Mouse (Mus musculus) thymus, adult 2 months (tissue): ENCODE measurements around the gene 1700020N01Rik. TPM values are rescaled to one million over a fixed set of nuclear protein-coding genes. Genes with fewer than 3 reads are reported as not detected.

Experiments
- DNase-seq: peaks from one replicate; pipeline ENCODE4 v3.0.0; 2021
- H3K27ac ChIP-seq: fragments of 200-500 bp; 2 replicates; pipeline ENCODE4 v1.5.1; 2012; ENCODE audit warnings: low read length, control low read depth; ENCODE audit not compliant: control insufficient read depth, insufficient read depth
- H3K27me3 ChIP-seq: fragments of 200-500 bp; 2 replicates; pipeline ENCODE4 v1.6.1; 2012; ENCODE audit warnings: mild to moderate bottlenecking, low read length, moderate library complexity, mixed read lengths; ENCODE audit not compliant: control insufficient read depth, insufficient read depth
- H3K36me3 ChIP-seq: fragments of 200-500 bp; 2 replicates; pipeline ENCODE4 v1.6.1; 2012; ENCODE audit warnings: mild to moderate bottlenecking, low read length, moderate library complexity; ENCODE audit not compliant: control insufficient read depth, insufficient read depth
- H3K4me1 ChIP-seq: fragments of 200-500 bp; replicated peaks from 2 replicates; pipeline ENCODE4 v1.6.1; 2012; ENCODE audit warnings: low read length; ENCODE audit not compliant: control insufficient read depth, insufficient read depth
- H3K4me3 ChIP-seq: fragments of 200-500 bp; 2 replicates; pipeline ENCODE4 v1.5.1; 2012; ENCODE audit warnings: mild to moderate bottlenecking, low read length, control low read depth, moderate library complexity; ENCODE audit not compliant: control insufficient read depth, insufficient read depth
- CTCF ChIP-seq: fragments of 200-500 bp; IDR thresholded peaks from 2 replicates; pipeline ENCODE4 v1.5.1; 2012; ENCODE audit warnings: mild to moderate bottlenecking, control low read depth, low read length, moderate library complexity, borderline replicate concordance; ENCODE audit not compliant: control insufficient read depth, poor library complexity, insufficient read depth; ENCODE audit errors: extremely low read depth
- POLR2A ChIP-seq: fragments of 200-500 bp; IDR thresholded peaks from 2 replicates; pipeline ENCODE4 v1.6.1; 2012; ENCODE audit warnings: mild to moderate bottlenecking, low read length, control low read depth, moderate library complexity; ENCODE audit not compliant: control insufficient read depth, poor library complexity, insufficient read depth; ENCODE audit errors: extremely low read depth
- WGBS: fragments of 180-500 bp; shearing (Covaris S2); methylation state at CpG from one replicate; pipeline ENCODE4 v1.1.7; 2018; 5-methylcytosine and 5-hydroxymethylcytosine counted together
- polyA plus RNA-seq: library from polyadenylated mRNA; depleted of rRNA; stranded (reverse); fragments of >200 nt; gene quantifications from 2 replicates; pipeline ENCODE4 v1.2.3, GENCODE M21; 2012

1700020N01Rik gene
- polyA plus RNA-seq, 1 experiment = 0.09 TPM

DNA sequence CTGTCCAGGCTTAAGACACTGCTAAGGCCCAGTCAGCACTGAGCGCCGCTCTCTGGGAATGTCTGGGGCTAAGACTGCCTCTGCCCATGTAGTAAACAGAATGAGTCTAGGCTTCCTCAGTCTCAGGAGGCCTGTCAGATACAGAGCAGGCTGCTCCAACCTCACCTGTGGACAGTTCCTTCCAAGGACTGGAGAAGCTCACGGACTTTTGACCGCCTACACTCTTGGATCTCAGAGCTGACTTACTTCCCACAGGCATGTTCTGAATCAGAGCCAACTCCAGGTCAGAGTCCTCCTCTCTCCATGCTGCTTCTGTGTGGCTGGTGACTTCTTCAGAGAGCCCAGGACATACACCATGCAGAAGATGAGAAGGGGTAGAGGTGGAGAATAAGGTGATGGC, 21.3 kb upstream of the 1700020N01Rik start:
- TF ChIP-seq CTCF (no peak), POLR2A (no peak)
- H3K36me3 ChIP-seq = no peaks in the 10 kb centered on the region
- H3K4me1 ChIP-seq = no peaks in the 10 kb centered on the region; the same call in 1 of the 2 replicates
- WGBS = 98% methylated on average over 4 of the region's 4 CpGs
- no peaks in the 10 kb centered on the region for H3K27me3 ChIP-seq
- H3K27ac ChIP-seq = no peak overlapping the region
- no peak for DNase-seq
- H3K4me3 ChIP-seq = no peak overlapping the region

DNA sequence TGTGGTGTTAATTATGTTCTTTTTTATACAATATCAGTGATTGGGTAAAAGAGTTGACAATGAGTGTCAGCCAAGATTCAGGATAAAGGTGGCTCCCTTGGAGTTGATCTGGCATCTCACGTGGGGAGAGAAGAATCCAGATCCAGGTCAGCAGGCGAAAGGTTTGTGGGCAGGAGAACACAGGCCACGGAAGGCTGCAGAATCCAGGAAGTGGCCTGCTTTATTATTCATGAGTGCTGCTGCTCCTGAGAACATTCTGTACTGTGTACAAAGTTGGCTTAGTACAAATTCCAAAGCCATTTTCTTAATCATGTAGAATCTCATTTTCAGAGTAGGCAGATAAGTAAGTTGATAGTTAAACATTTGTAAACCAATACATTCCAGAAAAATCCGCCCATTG, 19.2 kb upstream of the 1700020N01Rik start:
- 75% methylated on average over 4 of the region's 4 CpGs for WGBS
- DNase-seq = no peak
- Histone ChIP-seq H3K27ac (no peak overlapping the region), H3K36me3 (no peaks in the 10 kb centered on the region), H3K4me1 (no peaks in the 10 kb centered on the region; the same call in 1 of the 2 replicates), H3K27me3 (no peaks in the 10 kb centered on the region), H3K4me3 (no peak overlapping the region)
- TF ChIP-seq POLR2A = no peak
- no peak for TF ChIP-seq CTCF

DNA sequence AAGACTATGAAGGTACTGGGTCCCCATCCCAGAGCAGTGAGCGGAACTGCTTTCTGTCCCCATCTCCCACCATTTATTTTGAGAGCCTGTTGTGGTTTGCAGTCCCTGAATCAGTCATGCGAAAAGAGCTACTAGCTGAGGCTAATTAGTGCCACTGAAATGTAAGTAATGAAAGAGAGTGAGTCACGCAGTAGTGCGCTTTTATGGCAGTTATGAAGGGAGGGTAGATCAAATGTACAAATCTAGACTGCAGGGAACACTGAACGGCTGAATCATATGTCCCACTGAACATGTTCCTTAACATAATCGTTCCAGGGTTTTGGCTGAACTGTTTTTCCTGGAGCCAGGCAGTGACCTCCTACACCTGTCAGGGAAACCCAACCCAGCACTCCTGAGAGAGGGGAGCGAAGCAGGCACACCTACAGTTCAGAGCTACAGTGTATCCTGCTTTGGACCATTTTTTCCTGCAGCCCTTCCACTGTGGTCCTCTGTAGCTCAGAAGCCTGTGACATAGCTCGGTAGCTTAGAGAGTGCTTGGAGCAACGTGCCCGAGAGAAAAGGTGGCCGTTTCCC, 17.1 kb upstream of the 1700020N01Rik start:
- Histone ChIP-seq H3K27ac (no peak overlapping the region), H3K27me3 (no peaks in the 10 kb centered on the region), H3K4me1 (no peaks in the 10 kb centered on the region; the same call in 1 of the 2 replicates), H3K36me3 (no peaks in the 10 kb centered on the region), H3K4me3 (no peak overlapping the region)
- WGBS = 96% methylated on average over 11 of the region's 11 CpGs
- DNase-seq = no peak
- TF ChIP-seq POLR2A (no peak), CTCF (no peak)

DNA sequence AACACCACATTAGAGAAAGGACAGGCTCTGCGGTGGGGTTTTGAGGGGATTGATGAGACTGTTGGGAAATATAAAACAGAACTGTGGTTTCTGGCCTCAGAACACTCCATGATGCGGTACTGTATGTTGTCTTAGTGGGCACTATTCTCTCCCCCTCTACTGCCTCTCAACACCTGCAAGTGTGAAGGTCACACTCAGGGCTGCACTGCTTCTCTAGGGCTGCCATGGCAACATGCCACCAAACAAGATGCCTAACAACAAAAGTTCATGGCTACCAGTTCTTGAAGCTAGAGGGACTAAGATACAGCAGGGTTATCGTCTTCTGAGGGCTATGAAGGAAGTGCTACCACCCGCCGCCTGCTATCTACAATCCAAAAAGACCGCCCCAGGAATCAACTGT, 15.1 kb upstream of the 1700020N01Rik start:
- no peak for DNase-seq
- H3K4me1 ChIP-seq = no peaks in the 10 kb centered on the region
- H3K27me3 ChIP-seq = no peaks in the 10 kb centered on the region
- H3K4me3 ChIP-seq = no peak overlapping the region
- TF ChIP-seq POLR2A (no peak), CTCF (no peak)
- H3K27ac ChIP-seq = no peak overlapping the region
- no peaks in the 10 kb centered on the region for H3K36me3 ChIP-seq
- 93% methylated on average over 6 of the region's 6 CpGs for whole genome bisulfite sequencing

DNA sequence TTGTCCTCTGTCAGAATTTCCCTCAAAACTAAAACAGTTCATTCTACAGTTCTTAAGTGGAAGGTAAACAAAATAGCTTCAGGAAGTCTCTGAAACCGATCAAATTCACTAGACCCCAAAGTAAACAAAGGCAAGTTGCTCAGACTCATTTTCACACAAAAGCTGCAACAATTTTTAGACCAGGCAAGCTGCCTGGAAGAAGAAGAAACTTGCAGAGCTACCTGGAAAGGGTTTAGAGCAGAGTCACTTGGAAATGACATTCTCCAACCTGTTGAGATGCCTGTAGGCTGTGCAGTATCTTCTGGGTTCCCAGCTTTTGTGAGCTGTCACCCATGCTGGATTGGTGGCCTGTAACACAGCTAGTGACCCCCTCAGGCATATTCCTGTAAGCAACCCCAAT, 11.4 kb upstream of the 1700020N01Rik start:
- Histone ChIP-seq H3K27me3 (no peaks in the 10 kb centered on the region), H3K27ac (no peak overlapping the region), H3K36me3 (no peaks in the 10 kb centered on the region), H3K4me3 (no peak overlapping the region), H3K4me1 (no peaks in the 10 kb centered on the region)
- 91% methylated on average over 1 of the region's 1 CpGs for WGBS
- TF ChIP-seq POLR2A = no peak
- no peak for TF ChIP-seq CTCF
- DNase-seq = no peak

DNA sequence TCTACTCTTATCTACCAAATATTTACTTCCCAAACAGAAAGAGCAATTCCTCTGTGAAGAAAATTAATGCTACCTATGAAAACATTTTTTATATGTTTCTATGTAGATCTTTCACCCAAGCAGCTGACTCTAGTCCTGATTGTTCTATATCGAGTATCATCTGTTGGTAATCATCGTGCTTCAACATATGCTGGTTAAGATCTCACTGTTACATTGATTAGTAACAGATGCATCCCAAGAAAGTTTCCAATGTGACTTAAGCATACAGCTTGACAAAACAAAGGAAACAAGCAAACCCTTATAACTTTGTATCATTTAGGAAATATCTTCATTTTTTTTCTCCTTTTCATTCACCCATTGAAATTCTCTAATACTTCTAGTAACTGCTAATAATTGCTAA, 5.9 kb upstream of the 1700020N01Rik start:
- no peak overlapping the region for H3K4me3 ChIP-seq
- H3K4me1 ChIP-seq = no peaks in the 10 kb centered on the region
- 97% methylated on average over 2 of the region's 2 CpGs for WGBS
- H3K27me3 ChIP-seq = no peaks in the 10 kb centered on the region
- TF ChIP-seq CTCF = no peak
- no peak for TF ChIP-seq POLR2A
- no peak overlapping the region for H3K27ac ChIP-seq
- H3K36me3 ChIP-seq = no peaks in the 10 kb centered on the region
- DNase-seq = no peak
